Mouse (Mus musculus) forebrain, embryonic 12.5 days (tissue): ENCODE results near the gene Aldh1l1. TPM values are rescaled to one million over a fixed set of nuclear protein-coding genes. Genes with fewer than 3 reads are reported as not detected.

Experiments
- ATAC-seq: fragments of 200-750 bp; cut with Nextera tagmentation; 2 replicates; pipeline ENCODE4 v1.8.0; 2017; ENCODE audit warnings: moderate TSS enrichment; ENCODE audit not compliant: low FRiP score
- H3K27ac ChIP-seq: fragments of 300-500 bp; sonication (generic); 2 replicates; pipeline ENCODE4 v1.5.1; 2016; ENCODE audit warnings: mild to moderate bottlenecking
- H3K27me3 ChIP-seq: fragments of 300-500 bp; sonication (generic); 2 replicates; pipeline ENCODE4 v1.6.1; 2016; ENCODE audit warnings: mild to moderate bottlenecking
- H3K36me3 ChIP-seq: fragments of 300-500 bp; sonication (generic); replicated peaks from 2 replicates; pipeline ENCODE4 v1.6.1; 2016; ENCODE audit warnings: mild to moderate bottlenecking
- H3K4me1 ChIP-seq: fragments of 300-500 bp; sonication (generic); 2 replicates; pipeline ENCODE4 v1.6.1; 2016
- H3K4me2 ChIP-seq: fragments of 300-500 bp; sonication (generic); 2 replicates; pipeline ENCODE4 v1.6.1; 2016; ENCODE audit warnings: mild to moderate bottlenecking, moderate library complexity
- H3K4me3 ChIP-seq: fragments of 300-500 bp; sonication (generic); replicated peaks from 2 replicates; pipeline ENCODE4 v1.5.1; 2016; ENCODE audit warnings: mild to moderate bottlenecking
- H3K9ac ChIP-seq: fragments of 300-500 bp; sonication (generic); 2 replicates; pipeline ENCODE4 v1.6.1; 2016; ENCODE audit warnings: mild to moderate bottlenecking
- H3K9me3 ChIP-seq: fragments of 300-500 bp; sonication (generic); 2 replicates; pipeline ENCODE4 v1.6.1; 2016
- WGBS: fragments of 180-500 bp; shearing (Covaris S2); methylation state at CpG from one replicate; pipeline ENCODE4 v1.1.7; 2016; 5-methylcytosine and 5-hydroxymethylcytosine counted together
- polyA plus RNA-seq: library from polyadenylated mRNA; unstranded; fragments of >200 nt; fragmentation: Nextera tagmentation; extraction: Ambion mirVana; gene quantifications from 2 replicates; pipeline ENCODE4 v1.2.1, GENCODE M21; 2016

The Aldh1l1 gene
- polyA plus RNA-seq, 1 experiment from 2014 or later: 2.0 TPM

DNA sequence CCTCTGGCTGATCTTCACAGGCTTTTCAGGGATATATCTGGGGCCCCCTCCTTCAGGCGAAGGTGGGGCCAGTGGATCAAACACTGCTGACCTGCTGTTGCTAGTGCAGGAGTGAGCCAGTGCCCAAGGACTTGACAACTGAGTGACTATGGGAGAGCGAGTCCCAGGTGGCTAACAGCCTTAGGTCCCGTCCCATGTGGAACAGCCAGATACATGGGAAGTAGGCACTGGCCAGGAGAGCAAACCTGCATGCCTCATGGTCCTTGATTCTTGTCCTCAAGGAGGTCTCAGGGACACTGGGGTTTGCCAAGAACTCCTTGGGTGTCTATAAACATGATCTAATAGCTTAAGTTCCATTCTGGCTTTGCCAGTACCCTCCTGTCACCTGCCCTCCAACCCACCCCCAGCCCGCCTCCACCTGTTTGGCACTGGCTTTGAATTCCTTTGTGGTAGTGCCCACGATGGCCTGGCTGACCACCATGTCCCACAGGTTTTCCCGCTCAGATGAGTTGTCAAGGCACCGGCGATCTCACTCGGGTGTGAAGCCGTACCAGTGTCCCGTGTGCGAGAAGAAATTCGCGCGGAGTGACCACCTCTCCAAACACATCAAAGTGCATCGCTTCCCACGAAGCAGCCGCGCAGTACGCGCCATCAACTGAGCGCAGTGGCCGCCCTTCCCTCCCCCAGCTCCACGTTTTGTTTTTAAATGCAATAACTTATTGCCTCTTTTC is 12.4 kb upstream of the Aldh1l1 start:
- H3K27ac ChIP-seq: no peak overlapping the region
- H3K9ac ChIP-seq: no peak overlapping the region
- no peaks in the 10 kb centered on the region for H3K4me1 ChIP-seq
- no peak overlapping the region for H3K4me3 ChIP-seq
- no peaks in the 10 kb centered on the region for H3K36me3 ChIP-seq
- H3K4me2 ChIP-seq: no peak overlapping the region
- WGBS: 95% methylated on average over 24 of the region's 24 CpGs
- no peaks in the 10 kb centered on the region for H3K9me3 ChIP-seq
- ATAC-seq: no peak
- no peaks in the 10 kb centered on the region for H3K27me3 ChIP-seq

DNA sequence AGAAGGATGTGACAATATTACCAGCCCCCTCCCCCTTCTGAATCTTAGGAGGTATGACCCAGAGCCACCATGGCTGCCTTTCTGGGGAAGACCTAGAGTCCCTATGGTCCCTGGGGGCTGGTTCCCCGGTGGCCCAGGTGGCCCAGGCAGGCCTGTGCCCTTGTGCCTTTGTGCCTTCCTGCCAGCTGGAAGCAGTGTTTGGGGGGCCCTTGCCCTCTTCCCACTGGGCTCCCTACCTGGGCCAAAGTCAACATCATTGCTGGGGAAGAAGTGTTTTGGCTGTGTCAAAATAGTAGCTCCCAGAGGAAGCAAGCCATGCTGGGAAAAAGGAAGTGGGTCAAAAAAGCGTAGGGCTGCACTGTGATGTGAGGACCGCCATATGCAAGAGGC is 11.9 kb upstream of the Aldh1l1 start:
- no peak overlapping the region for H3K27ac ChIP-seq
- no peak overlapping the region for H3K4me3 ChIP-seq
- H3K27me3 ChIP-seq: no peaks in the 10 kb centered on the region
- no peaks in the 10 kb centered on the region for H3K36me3 ChIP-seq
- H3K9ac ChIP-seq: no peak overlapping the region
- no peak overlapping the region for H3K4me2 ChIP-seq
- no peaks in the 10 kb centered on the region for H3K4me1 ChIP-seq
- WGBS: 89% methylated on average over 3 of the region's 3 CpGs
- no peaks in the 10 kb centered on the region for H3K9me3 ChIP-seq
- no peak for ATAC-seq

DNA sequence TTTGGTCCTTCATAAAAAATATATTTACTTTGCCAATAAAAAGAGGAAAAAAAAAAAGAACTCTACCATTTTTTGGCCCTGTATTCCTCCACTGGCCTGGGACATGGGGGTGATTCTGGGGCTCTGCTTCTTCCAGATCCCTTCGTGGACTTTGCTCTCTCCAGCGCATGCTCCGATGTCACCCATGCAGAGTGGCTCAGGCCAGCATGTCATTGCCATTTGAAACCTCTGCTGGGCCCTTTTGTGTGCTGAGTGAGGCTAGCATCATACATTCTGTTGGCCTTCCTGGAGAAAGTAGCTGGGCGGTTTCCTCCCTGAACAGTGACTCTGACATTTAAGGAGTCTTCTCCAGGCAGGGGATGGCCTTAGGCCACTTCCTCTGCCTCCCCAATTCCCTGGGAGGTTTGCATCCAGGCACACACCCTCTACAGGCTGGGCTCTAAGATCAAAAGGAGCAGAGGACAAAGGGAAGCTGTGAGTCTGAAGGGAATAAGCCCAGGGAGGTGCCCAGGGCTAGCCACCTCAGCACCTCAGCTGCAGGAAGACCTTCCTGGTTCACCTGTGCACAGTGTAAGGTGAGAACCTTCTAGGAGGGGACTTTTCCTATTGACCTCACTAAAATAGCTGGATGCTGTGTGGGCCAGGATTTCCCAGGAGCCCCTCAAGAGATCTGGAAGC is 10.9 kb upstream of the Aldh1l1 start:
- no peak overlapping the region for H3K9ac ChIP-seq
- no peak for ATAC-seq
- H3K4me1 ChIP-seq: no peaks in the 10 kb centered on the region
- no peaks in the 10 kb centered on the region for H3K27me3 ChIP-seq
- H3K27ac ChIP-seq: no peak overlapping the region
- no peak overlapping the region for H3K4me3 ChIP-seq
- H3K9me3 ChIP-seq: no peaks in the 10 kb centered on the region
- H3K36me3 ChIP-seq: no peaks in the 10 kb centered on the region
- no peak overlapping the region for H3K4me2 ChIP-seq
- WGBS: 77% methylated on average over 4 of the region's 4 CpGs

DNA sequence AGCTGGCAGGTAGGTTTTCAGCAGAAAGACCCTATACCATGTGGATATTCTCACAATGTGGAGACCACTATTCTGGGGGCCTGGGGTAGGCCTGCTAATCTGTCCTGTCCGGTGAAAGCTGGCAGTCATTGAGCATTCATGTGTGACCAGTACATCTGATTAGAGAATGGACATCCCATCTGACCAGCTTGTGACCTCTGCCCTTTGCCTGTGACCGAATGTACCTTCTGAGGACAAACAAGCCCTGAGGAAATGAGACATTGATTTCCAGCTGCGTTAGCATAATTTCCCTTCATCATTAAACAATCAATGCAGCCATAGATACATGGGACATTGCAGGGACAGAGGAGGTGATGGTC is 10.4 kb upstream of the Aldh1l1 start:
- WGBS: 71% methylated on average over 3 of the region's 3 CpGs
- H3K27ac ChIP-seq: no peak overlapping the region
- no peak overlapping the region for H3K4me3 ChIP-seq
- no peak overlapping the region for H3K9ac ChIP-seq
- H3K27me3 ChIP-seq: no peaks in the 10 kb centered on the region
- no peaks in the 10 kb centered on the region for H3K4me1 ChIP-seq
- H3K36me3 ChIP-seq: no peaks in the 10 kb centered on the region
- ATAC-seq: no peak
- H3K9me3 ChIP-seq: no peaks in the 10 kb centered on the region
- H3K4me2 ChIP-seq: no peak overlapping the region

DNA sequence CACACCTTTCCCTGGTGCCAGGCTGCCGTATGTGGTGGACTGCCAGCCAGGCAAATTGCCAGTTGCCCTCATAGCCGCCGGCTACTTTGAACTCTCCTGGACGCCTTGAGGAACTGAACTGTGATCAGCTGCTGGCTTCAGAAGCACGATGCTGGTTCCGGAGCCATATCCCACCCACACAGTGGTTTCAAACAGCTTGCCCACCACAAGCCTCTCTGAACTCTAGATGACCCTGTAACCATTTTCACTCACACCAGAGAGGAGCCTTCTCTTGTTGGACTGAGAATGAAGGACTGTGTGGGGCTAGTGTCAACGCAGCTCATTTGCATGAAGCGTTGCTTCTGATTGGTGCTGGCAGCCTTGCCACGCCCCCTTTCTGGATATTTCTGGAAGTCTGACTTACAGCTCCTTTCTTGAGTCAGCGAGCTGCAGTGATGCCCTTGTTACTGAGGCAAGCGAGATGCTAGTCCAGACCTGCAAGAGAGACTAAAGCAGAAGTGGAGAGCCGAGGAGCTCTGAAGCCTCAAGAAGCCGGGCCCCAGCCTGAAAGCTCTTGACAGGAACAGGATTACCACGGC is 9.2 kb upstream of the Aldh1l1 start:
- Histone ChIP-seq H3K36me3 (no peaks in the 10 kb centered on the region), H3K4me1 (no peaks in the 10 kb centered on the region), H3K9ac (no peak overlapping the region), H3K27me3 (no peaks in the 10 kb centered on the region), H3K4me3 (no peak overlapping the region), H3K4me2 (no peak overlapping the region), H3K9me3 (no peaks in the 10 kb centered on the region), H3K27ac (no peak overlapping the region)
- no peak for ATAC-seq
- 71% methylated on average over 14 of the region's 14 CpGs for WGBS

DNA sequence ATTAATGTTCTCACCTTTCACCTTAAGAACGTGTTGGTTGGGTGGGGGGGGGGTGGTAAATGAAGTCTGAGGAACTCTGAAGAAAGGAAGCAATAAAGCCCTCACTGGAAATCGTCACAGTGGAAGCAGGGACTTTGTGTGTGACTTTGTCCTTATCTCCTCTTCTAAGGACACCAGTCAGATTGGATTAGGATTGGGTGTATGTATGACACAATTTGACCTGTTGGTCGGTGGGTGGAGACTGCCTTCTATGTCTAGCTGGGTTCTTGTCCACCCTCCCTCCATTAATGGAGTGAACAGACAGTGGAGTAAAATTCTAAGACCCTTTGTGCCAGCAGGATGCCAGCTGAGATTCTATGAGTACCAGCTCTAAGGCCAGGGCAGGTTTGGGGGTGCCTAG is 2.0 kb upstream of the Aldh1l1 start:
- Histone ChIP-seq H3K4me3 (no peak overlapping the region), H3K36me3 (no peaks in the 10 kb centered on the region), H3K27me3 (no peaks in the 10 kb centered on the region), H3K9ac (no peak overlapping the region), H3K9me3 (no peaks in the 10 kb centered on the region), H3K4me2 (no peak overlapping the region), H3K4me1 (no peaks in the 10 kb centered on the region), H3K27ac (no peak overlapping the region)
- 77% methylated on average over 3 of the region's 3 CpGs for WGBS
- ATAC-seq: no peak

DNA sequence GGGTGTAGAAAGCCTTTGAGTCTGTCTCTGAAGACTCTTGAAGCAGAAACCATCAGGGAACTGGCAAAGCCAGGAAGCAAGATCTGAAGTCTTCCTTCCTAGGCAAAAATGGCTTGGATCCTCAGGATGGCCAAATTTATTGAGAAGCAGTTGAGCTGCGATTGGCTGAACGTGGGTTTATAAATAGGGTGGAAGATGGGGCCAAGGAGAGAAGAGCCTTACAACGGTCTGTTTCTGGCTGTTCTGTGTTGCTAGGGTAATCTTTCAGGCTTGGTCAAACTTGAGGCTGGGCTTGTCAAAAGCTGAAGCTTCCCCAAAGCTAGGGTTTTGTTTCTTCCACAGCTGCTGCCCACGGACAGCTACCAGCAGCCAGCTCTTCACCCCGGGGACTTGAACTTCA is 1.4 kb upstream of the Aldh1l1 start:
- ATAC-seq: no peak
- Histone ChIP-seq H3K27ac (no peak overlapping the region), H3K36me3 (no peaks in the 10 kb centered on the region), H3K9ac (no peak overlapping the region), H3K4me3 (no peak overlapping the region), H3K9me3 (no peaks in the 10 kb centered on the region), H3K4me2 (no peak overlapping the region), H3K27me3 (no peaks in the 10 kb centered on the region), H3K4me1 (no peaks in the 10 kb centered on the region)
- WGBS: 84% methylated on average over 5 of the region's 5 CpGs

DNA sequence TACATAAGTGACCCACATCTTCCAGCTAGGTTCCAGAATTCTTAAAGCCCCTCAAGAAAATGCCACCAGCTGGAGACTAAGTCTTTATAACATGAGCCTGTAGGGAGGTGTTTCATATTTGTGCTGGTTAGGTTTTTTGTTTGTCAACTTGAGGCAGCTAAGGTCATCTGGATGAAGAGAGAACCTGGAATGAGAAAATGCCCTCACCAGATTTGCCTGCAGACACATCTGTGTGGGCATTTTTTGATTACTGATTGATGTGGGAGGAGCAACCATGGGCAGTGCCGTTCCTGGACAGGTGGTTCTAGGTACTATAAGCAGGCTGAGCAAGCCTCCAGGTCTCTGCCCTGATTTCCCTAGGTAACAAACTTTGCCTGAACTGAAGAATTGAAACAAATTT is 1.3 kb downstream of the Aldh1l1 start:
- ATAC-seq: no peak
- WGBS: 75% methylated on average over 1 of the region's 1 CpGs
- H3K9me3 ChIP-seq: no peaks in the 10 kb centered on the region

DNA sequence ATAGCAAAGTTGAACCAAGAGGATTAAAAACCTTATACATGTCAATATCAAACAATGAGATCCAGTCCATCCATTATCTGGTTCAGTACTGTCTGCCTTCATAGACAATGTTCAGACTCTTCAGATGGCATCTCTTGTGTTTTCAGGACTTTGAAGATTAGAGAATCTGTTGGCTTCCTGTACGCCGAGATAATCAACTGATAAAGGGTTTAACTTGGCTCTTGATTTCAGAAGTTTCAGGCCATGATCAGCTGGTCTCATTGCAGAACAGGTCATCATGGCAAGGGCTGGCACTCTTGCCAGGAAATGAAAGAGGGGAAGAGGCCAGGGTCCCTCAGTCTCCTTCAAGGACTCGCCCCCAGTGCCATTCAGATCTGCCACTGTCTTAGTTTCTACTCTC is 3.3 kb downstream of the Aldh1l1 start:
- H3K4me3 ChIP-seq: no peak overlapping the region
- no peaks in the 10 kb centered on the region for H3K9me3 ChIP-seq
- no peak overlapping the region for H3K27ac ChIP-seq
- H3K9ac ChIP-seq: no peak overlapping the region
- H3K36me3 ChIP-seq: no peaks in the 10 kb centered on the region
- ATAC-seq: no peak
- WGBS: 90% methylated on average over 3 of the region's 3 CpGs
- H3K27me3 ChIP-seq: no peaks in the 10 kb centered on the region
- no peaks in the 10 kb centered on the region for H3K4me1 ChIP-seq
- no peak overlapping the region for H3K4me2 ChIP-seq

More for the DNA sequence above, 1.3 kb downstream of the Aldh1l1 start:
- no peaks in the 10 kb centered on the region for H3K36me3 ChIP-seq
- H3K4me1 ChIP-seq: no peaks in the 10 kb centered on the region
- H3K9ac ChIP-seq: no peak overlapping the region
- H3K4me2 ChIP-seq: no peak overlapping the region
- no peak overlapping the region for H3K27ac ChIP-seq
- H3K27me3 ChIP-seq: no peaks in the 10 kb centered on the region
- no peak overlapping the region for H3K4me3 ChIP-seq

DNA sequence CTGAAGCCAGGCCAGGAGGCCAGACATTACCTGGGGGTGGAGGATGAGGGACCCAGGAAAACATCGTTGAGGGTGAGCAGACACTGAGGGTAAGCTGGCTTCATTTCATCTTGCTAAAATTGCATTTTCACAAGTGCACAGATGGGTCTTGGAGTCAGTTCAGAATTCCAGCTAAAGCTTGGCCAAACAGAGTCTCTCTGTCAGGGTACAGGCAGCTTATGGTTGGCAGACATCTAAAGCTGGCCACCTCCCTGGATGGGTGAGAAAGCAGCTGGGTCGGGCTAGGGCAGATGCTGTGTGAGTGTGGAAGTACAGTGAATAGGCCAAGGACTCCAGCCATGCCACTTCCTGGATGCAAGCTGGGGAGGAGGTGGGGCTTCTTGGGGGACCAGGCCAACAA is 4.7 kb downstream of the Aldh1l1 start:
- Histone ChIP-seq H3K9me3 (no peaks in the 10 kb centered on the region), H3K36me3 (no peaks in the 10 kb centered on the region), H3K27ac (no peak overlapping the region), H3K4me3 (no peak overlapping the region), H3K4me2 (no peak overlapping the region), H3K9ac (no peak overlapping the region), H3K4me1 (peaks cover 6% of the 10 kb centered on the region), H3K27me3 (no peaks in the 10 kb centered on the region)
- 85% methylated on average over 2 of the region's 2 CpGs for whole genome bisulfite sequencing
- ATAC-seq: no peak

DNA sequence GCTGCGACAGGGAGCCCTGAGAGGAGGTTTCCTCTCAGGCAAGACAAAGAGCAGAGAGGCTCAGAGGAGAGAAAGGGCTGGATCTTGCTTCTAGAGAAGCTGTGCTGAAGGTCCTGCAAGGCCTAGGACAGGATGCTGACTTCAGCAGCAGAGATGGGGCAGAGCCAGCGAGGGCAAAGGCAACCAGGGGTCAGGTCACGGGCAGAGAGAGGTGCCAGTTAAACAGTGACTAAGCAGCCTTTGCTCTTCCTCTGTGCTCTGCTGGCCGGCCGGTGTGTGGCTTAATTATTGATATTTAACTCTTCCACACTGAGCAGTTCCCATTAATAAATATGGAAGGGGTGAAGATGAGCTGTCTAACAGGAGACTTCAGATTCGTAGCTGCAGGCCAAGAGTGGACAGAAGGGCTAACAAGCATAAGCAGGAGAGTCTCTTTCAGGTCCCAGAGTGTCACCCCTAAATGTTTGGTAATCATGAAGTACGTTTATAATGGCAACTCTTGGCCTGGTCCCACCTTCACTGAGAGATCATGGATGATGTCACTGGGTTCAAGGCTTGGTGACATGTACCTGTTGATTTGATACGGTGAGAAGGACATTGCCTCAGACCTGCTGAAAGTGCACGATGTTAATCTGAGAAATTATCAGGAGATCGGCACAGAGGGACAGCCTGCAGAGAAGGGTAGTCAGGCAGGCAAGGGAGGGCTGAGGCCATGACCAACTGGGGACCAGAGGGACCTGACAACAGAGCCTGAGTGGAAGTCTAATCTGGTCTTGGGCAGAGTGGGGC is 5.9 kb downstream of the Aldh1l1 start:
- Histone ChIP-seq H3K27me3 (no peaks in the 10 kb centered on the region), H3K4me3 (no peak overlapping the region), H3K36me3 (no peaks in the 10 kb centered on the region), H3K9me3 (no peaks in the 10 kb centered on the region), H3K27ac (no peak overlapping the region), H3K4me1 (peaks cover 6% of the 10 kb centered on the region), H3K9ac (no peak overlapping the region), H3K4me2 (no peak overlapping the region)
- no peak for ATAC-seq
- WGBS: 84% methylated on average over 10 of the region's 10 CpGs

DNA sequence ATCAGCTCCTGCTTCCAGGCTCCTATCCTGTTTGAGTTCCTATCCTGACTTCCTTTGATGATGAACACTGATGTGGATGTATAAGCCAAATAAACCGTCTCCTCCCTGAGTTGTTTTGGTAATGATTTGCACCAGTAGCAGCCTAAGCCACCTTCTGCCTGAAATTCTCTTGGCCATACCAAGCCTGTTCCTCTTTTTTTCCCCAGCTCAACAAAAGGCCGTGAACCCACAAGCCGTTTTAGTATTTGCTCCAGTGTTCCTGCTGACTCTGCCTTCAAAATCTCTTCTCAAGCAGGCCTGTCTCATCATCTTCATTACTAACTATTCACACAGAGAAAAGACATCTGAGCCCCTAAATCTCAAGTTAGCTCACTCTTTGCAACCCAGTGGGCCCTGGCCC is 7.9 kb downstream of the Aldh1l1 start:
- Histone ChIP-seq H3K36me3 (no peaks in the 10 kb centered on the region), H3K4me2 (no peak overlapping the region), H3K27me3 (no peaks in the 10 kb centered on the region), H3K4me3 (no peak overlapping the region), H3K4me1 (peaks cover 6% of the 10 kb centered on the region), H3K27ac (no peak overlapping the region), H3K9me3 (no peaks in the 10 kb centered on the region), H3K9ac (no peak overlapping the region)
- WGBS: 71% methylated on average over 3 of the region's 3 CpGs
- no peak for ATAC-seq
